Mouse (Mus musculus) erythroid progenitor cell, adult 5-6 weeks (primary cell): ENCODE data around the gene Akap14. TPM values are rescaled to one million over a fixed set of nuclear protein-coding genes. Genes with fewer than 3 reads are reported as not detected.

ENCODE experiments used
- ATAC-seq: replicated peaks from 2 replicates; pipeline ENCODE4 v1.8.0; 2016; ENCODE audit warnings: moderate number of reproducible peaks, mild to moderate bottlenecking, moderate TSS enrichment, inconsistent platforms; ENCODE audit not compliant: poor library complexity, low FRiP score, severe bottlenecking
- total RNA-seq, 2 experiments: library from RNA; stranded (forward) in 1 of 2; stranded (reverse) in 1 of 2; fragments of 150-400 nt in 1 of 2; fragments of 186-747, 209-891 nt in 1 of 2; gene quantifications; 2 replicates each; pipeline versions ENCODE4 v1.2.3 to v1.2.4; 2015 to 2017; ENCODE audit warnings: low replicate concordance in 2 of 2

Akap14 gene
- total RNA-seq, 2 experiments from 2014 or later = not detected

DNA sequence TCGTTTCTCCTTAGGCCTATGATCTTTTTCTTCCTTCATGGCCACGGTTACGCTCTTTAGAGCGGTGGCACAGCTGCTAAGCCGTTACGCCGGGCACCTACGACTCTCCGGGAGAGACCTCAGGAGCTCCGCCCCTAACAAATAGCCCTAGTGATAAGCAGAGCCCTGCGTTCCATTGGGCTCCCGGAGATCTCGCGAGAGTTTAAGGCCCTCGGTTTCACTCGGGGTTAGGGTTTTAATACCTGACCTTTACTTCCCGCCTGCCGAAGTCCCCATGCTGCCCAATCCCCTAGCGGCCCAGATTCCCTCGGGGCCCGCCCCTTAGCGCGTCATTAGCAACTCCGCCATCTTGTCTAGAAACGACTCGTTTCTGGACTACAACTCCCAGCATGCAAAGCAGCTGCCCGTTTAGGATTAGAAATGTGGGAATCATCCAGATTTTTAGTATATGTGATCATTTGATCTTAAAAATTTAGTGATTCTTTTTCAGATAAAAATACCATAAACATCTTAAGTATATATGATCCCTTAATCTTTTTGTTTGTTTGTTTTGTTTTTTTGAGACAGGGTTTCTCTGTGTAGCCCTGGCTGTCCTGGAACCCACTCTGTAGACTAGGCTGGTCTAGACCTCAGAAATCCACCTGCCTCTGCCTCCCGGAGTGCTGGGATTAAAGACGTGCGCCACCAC is 58.3 kb downstream of the Akap14 start, which contains the start of gene Upf3b:
TSS of gene Upf3b (minus strand) at position 130 of the 688 bp plus-strand sequence.
- ATAC-seq = peak; percentile 98

- ATAC-seq = peak; percentile 94
These were observed 59.0 kb downstream of the Akap14 start for GRCm38 (mm10) chrX:37109526-37110192.

DNA sequence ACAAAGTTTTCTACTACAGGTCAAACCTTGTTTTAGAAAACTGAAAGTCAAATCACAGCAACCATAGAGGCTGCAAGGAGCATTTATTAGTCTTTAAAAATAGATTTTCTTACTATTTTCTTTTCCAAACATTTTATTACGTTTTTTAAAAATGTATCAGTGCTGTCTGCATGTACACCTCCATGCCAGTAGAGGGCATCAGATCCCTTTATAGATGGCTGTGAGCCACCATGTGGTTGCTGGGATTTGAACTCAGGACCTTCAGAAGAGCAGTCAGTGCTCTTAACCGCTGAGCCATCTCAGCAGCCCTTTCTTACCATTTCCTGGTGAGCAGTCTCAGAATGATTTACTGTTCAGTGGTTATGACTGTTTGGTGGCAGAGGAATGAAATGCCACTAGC is 64.8 kb downstream of the Akap14 start:
- ATAC-seq = no peak

Other genes starting within 250 kb of the Akap14 start
- 10.5 and 18.4 TPM in 2 replicates for gene Sept6, start 177.0 kb downstream of the Akap14 start, total RNA-seq (2015; ENCODE audit: low replicate concordance)
- gene Sept6, start 177.0 kb downstream of the Akap14 start, total RNA-seq (2017; ENCODE audit: low replicate concordance) = 3.9 and 6.8 TPM in 2 replicates
- gene Sowahd, start 120.0 kb downstream of the Akap14 start, total RNA-seq (2015; ENCODE audit: low replicate concordance) = not detected in 2 replicates
- not detected in 2 replicates for gene Sowahd, start 120.0 kb downstream of the Akap14 start, total RNA-seq (2017; ENCODE audit: low replicate concordance)
- 436 and 515 TPM in 2 replicates for gene Rpl39, start 83.4 kb downstream of the Akap14 start, total RNA-seq (2015; ENCODE audit: low replicate concordance)
- gene Rpl39, start 83.4 kb downstream of the Akap14 start, total RNA-seq (2017; ENCODE audit: low replicate concordance) = 335 and 802 TPM in 2 replicates
- gene Upf3b, start 58.5 kb downstream of the Akap14 start, total RNA-seq (2015; ENCODE audit: low replicate concordance) = 55.1 and 75.5 TPM in 2 replicates
- gene Upf3b, start 58.5 kb downstream of the Akap14 start, total RNA-seq (2017; ENCODE audit: low replicate concordance) = 74.7 and 95.0 TPM in 2 replicates
- gene Nkap, start 42.0 kb downstream of the Akap14 start, total RNA-seq (2015; ENCODE audit: low replicate concordance) = 6.8 and 14.3 TPM in 2 replicates
- gene Nkap, start 42.0 kb downstream of the Akap14 start, total RNA-seq (2017; ENCODE audit: low replicate concordance) = 9.7 and 57.9 TPM in 2 replicates
- 26.3 and 59.5 TPM in 2 replicates for gene Ndufa1, start 22.3 kb upstream of the Akap14 start, total RNA-seq (2015; ENCODE audit: low replicate concordance)
- gene Ndufa1, start 22.3 kb upstream of the Akap14 start, total RNA-seq (2017; ENCODE audit: low replicate concordance) = 51.6 and 63.5 TPM in 2 replicates
- gene Rnf113a1, start 22.4 kb upstream of the Akap14 start, total RNA-seq (2015; ENCODE audit: low replicate concordance) = 1.4 and 2.1 TPM in 2 replicates
- gene Rnf113a1, start 22.4 kb upstream of the Akap14 start, total RNA-seq (2017; ENCODE audit: low replicate concordance) = not detected in 2 replicates
- gene Gm9, start 42.2 kb upstream of the Akap14 start, total RNA-seq (2015; ENCODE audit: low replicate concordance) = not detected in 2 replicates
- gene Gm9, start 42.2 kb upstream of the Akap14 start, total RNA-seq (2017; ENCODE audit: low replicate concordance) = not detected in 2 replicates
- not detected in 2 replicates for gene Rhox1, start 53.4 kb upstream of the Akap14 start, total RNA-seq (2015; ENCODE audit: low replicate concordance)
- gene Rhox1, start 53.4 kb upstream of the Akap14 start, total RNA-seq (2017; ENCODE audit: low replicate concordance) = not detected in 2 replicates
- not detected in 2 replicates for gene Rhox2a, start 76.1 kb upstream of the Akap14 start, total RNA-seq (2015; ENCODE audit: low replicate concordance)
- not detected in 2 replicates for gene Rhox2a, start 76.1 kb upstream of the Akap14 start, total RNA-seq (2017; ENCODE audit: low replicate concordance)
- not detected in 2 replicates for gene Rhox3a, start 81.1 kb upstream of the Akap14 start, total RNA-seq (2015; ENCODE audit: low replicate concordance)
- not detected in 2 replicates for gene Rhox3a, start 81.1 kb upstream of the Akap14 start, total RNA-seq (2017; ENCODE audit: low replicate concordance)
- not detected in 2 replicates for gene Rhox4a, start 96.5 kb upstream of the Akap14 start, total RNA-seq (2015; ENCODE audit: low replicate concordance)
- not detected in 2 replicates for gene Rhox4a, start 96.5 kb upstream of the Akap14 start, total RNA-seq (2017; ENCODE audit: low replicate concordance)
- gene Rhox3a2, start 211.2 kb upstream of the Akap14 start, total RNA-seq (2015; ENCODE audit: low replicate concordance) = not detected in 2 replicates
- gene Rhox3a2, start 211.2 kb upstream of the Akap14 start, total RNA-seq (2017; ENCODE audit: low replicate concordance) = not detected in 2 replicates
- not detected in 2 replicates for gene Rhox4a2, start 222.0 kb upstream of the Akap14 start, total RNA-seq (2015; ENCODE audit: low replicate concordance)
- not detected in 2 replicates for gene Rhox4a2, start 222.0 kb upstream of the Akap14 start, total RNA-seq (2017; ENCODE audit: low replicate concordance)
- not detected in 2 replicates for gene Rhox2b, start 243.2 kb upstream of the Akap14 start, total RNA-seq (2015; ENCODE audit: low replicate concordance)
- not detected in 2 replicates for gene Rhox2b, start 243.2 kb upstream of the Akap14 start, total RNA-seq (2017; ENCODE audit: low replicate concordance)